Mouse (Mus musculus) A20 (cell line): Measurements from ENCODE around the gene Kctd7.

Experiments
- DNase-seq: peaks from one replicate; pipeline ENCODE4 v3.0.0-alpha.2; 2011; ENCODE audit warnings: low read depth, low spot score

The Kctd7 gene

GRCm38 (mm10) chr5:130191865-130192264 is 47.2 kb downstream of the Kctd7 start:
- DNase-seq = no peak

DNA sequence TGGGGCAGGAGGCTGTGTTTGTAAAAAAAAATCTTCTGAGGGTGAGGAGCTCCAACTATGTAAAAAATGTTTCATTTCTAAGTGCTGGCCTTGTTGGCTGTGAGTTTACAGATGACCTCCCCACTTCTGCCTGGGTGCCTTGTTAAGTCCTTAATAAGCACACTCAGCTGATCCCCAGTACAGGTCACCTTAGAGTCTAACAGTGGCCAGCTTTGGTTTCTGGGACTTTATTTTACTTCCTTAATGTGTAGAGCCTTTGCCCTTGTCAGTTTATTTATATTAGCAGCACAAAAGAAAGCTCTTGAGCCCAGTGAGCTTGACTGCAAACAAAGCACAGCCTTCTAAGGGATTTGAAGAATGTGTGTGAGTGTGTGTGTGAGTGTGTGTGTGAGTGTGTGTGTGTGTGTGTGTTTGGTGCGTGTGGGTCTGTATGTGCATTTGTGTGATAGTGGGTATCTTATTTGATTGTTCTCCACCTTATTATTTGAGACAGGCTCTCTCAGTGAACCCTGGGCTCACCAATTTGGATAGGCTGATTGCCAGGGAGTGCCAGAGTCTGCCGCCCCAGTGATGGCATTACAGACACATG is 47.8 kb downstream of the Kctd7 start:
- DNase-seq = no peak

GRCm38 (mm10) chr5:130193760-130194159 is 49.1 kb downstream of the Kctd7 start:
- DNase-seq = no peak

DNA sequence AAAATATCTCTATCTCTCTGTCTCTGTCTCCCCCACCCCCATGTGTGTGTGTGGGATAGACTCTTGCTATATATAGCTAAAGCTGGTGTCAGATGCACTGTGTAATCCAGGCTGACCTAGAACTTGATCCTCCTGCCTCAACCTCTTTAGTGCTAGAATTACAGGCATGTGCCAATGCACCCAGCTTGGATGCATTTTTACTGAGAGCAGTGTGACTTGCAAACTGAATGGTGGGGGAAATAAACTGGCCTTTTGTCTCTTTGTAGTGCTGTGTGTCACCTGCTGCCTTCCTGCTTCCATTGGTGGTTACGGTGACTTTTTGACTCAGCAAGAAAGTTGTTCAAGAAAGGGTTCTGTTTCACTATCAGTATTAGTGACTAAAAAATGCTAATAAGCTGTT is 51.6 kb downstream of the Kctd7 start:
- peak; percentile 70 for DNase-seq

- DNase-seq = no peak
These were observed 52.8 kb downstream of the Kctd7 start for GRCm38 (mm10) chr5:130197454-130197853.

GRCm38 (mm10) chr5:130197981-130198380 is 53.3 kb downstream of the Kctd7 start:
- no peak for DNase-seq

DNA sequence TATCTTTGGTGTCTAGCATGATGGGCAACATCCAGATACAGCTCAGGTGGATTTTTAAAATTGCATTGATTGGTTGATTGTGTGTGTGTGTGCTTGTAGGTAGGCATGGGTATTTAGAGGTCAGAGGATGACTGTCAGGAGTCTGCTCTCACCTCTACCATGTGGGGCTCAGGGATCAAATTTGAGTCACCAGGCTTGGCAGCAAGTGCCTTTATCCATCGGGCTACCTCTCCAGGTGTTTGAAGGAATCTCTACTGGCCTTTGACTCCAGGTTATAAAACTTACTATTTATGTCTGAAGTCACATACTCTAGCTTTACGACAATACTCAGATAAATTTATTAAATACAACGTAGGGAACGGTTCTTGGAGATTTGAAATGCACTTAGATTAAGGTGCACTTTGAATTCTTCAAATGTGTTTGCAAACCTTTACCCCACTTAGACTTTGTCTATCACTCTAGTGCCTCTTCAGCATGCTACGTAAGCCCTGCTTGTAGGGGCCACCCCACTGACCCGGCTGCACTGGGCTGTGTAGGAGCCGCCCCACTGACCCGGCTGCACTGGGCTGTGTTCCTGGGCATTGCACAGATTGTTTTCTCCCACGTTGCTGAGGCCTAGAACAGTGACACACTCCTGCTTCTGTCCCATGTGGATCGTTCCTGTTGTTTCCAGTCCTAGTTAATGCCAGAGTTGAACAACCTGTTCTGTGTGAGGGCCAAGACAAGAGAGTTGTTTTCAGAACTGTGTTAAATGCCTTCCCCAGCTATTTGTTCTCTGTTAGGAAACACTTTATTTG is 55.8 kb downstream of the Kctd7 start:
- no peak for DNase-seq

GRCm38 (mm10) chr5:130203948-130204347 is 59.3 kb downstream of the Kctd7 start:
- DNase-seq = no peak

DNA sequence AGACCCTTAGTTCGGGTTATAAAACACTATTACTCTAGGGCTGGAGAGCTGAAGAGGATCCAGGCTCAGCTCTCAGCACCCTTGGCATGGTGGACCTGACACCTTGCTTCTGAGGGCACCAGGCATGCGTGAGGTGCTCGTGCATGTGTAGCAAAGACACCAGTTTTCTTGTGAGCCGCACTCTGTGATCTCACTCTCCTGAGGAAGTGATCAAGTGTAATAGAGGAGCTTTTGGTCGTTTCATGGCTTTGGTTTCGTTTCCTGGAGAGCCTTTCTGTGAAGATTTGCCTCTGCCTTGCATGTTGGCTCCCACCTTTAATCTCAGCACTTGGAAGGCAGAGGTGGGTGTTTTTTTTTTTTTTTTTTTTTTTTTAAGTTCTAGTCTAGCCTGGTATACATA is 59.9 kb downstream of the Kctd7 start:
- no peak for DNase-seq
